Mouse (Mus musculus) lung, embryonic 15.5 days (tissue): ENCODE measurements at regions not wholly inside any gene's neighbourhood (a gene's known extent, or its start where the extent isn't known, plus 50 kb on each side); places are given as distances from the start of the nearest gene placed in this dataset.
A peak's percentile ranks its signal among the peaks of the same experiment; 100 is the strongest.
"Not testable (repeated sequence)": the region's sequence is repeated elsewhere in the genome, so short reads cannot be mapped to it uniquely, and the experiment has no call there.

Experiments
- ATAC-seq: fragments of 200-750 bp; cut with Nextera tagmentation; 2 replicates; pipeline ENCODE4 v1.8.0; 2017; ENCODE audit warnings: moderate number of reproducible peaks, borderline replicate concordance; ENCODE audit not compliant: low FRiP score, low TSS enrichment; ENCODE audit errors: extremely low read depth
- H3K27ac ChIP-seq: fragments of 300-500 bp; sonication (generic); 2 replicates; pipeline ENCODE4 v1.5.1; 2015; ENCODE audit warnings: moderate library complexity, mild to moderate bottlenecking, inconsistent platforms
- H3K27me3 ChIP-seq: fragments of 300-500 bp; sonication (generic); 2 replicates; pipeline ENCODE4 v1.6.1; 2015; ENCODE audit warnings: inconsistent platforms
- H3K36me3 ChIP-seq: fragments of 300-500 bp; sonication (generic); 2 replicates; pipeline ENCODE4 v1.6.1; 2015; ENCODE audit warnings: inconsistent platforms
- H3K4me1 ChIP-seq: fragments of 300-500 bp; sonication (generic); 2 replicates; pipeline ENCODE4 v1.6.1; 2015; ENCODE audit warnings: inconsistent platforms
- H3K4me2 ChIP-seq: fragments of 300-500 bp; sonication (generic); 2 replicates; pipeline ENCODE4 v1.6.1; 2015; ENCODE audit warnings: inconsistent platforms, mild to moderate bottlenecking, moderate library complexity
- H3K4me3 ChIP-seq: fragments of 300-500 bp; sonication (generic); 2 replicates; pipeline ENCODE4 v1.5.1; 2015; ENCODE audit warnings: mild to moderate bottlenecking, inconsistent platforms
- H3K9ac ChIP-seq: fragments of 300-500 bp; sonication (generic); 2 replicates; pipeline ENCODE4 v1.6.1; 2015; ENCODE audit warnings: inconsistent platforms
- H3K9me3 ChIP-seq: fragments of 300-500 bp; sonication (generic); 2 replicates; pipeline ENCODE4 v1.6.1; 2016; ENCODE audit warnings: inconsistent platforms
- WGBS: fragments of 180-500 bp; shearing (Covaris S2); methylation state at CpG from one replicate; pipeline ENCODE4 v1.1.7; 2015; 5-methylcytosine and 5-hydroxymethylcytosine counted together

- Histone ChIP-seq H3K4me1 (peaks cover 6% of the 10 kb centered on the region), H3K4me3 (no peak overlapping the region), H3K9me3 (no peaks in the 10 kb centered on the region), H3K27ac (no peak overlapping the region), H3K36me3 (no peaks in the 10 kb centered on the region), H3K27me3 (no peaks in the 10 kb centered on the region), H3K9ac (no peak overlapping the region), H3K4me2 (no peak overlapping the region)
- WGBS: 77% methylated on average over 5 of the region's 5 CpGs
- no peak for ATAC-seq
These were observed 170.0 kb downstream of the Opa1 start for GRCm38 (mm10) chr16:29749167-29749566.

- H3K36me3 ChIP-seq: no peaks in the 10 kb centered on the region
- H3K27me3 ChIP-seq: no peaks in the 10 kb centered on the region
- no peak overlapping the region for H3K4me2 ChIP-seq
- no peaks in the 10 kb centered on the region for H3K9me3 ChIP-seq
- no peak overlapping the region for H3K9ac ChIP-seq
- peaks cover 36% of the 10 kb centered on the region for H3K4me1 ChIP-seq
- peak; percentile 71; the same call in 1 of the 2 replicates for ATAC-seq
- 33% methylated on average over 8 of the region's 8 CpGs for WGBS
- H3K4me3 ChIP-seq: no peak overlapping the region
- no peak overlapping the region for H3K27ac ChIP-seq
These were observed 175.6 kb downstream of the Opa1 start for GRCm38 (mm10) chr16:29754579-29755199.

- H3K4me2 ChIP-seq: no peak overlapping the region
- H3K27me3 ChIP-seq: no peaks in the 10 kb centered on the region
- no peak for ATAC-seq
- H3K9me3 ChIP-seq: no peaks in the 10 kb centered on the region
- no peak overlapping the region for H3K4me3 ChIP-seq
- H3K36me3 ChIP-seq: no peaks in the 10 kb centered on the region
- peaks cover 66% of the 10 kb centered on the region for H3K4me1 ChIP-seq
- no peak overlapping the region for H3K9ac ChIP-seq
- H3K27ac ChIP-seq: no peak overlapping the region
- 27% methylated on average over 3 of the region's 3 CpGs for WGBS
These were observed 179.1 kb downstream of the Opa1 start for GRCm38 (mm10) chr16:29758246-29758645.

GRCm38 (mm10) chr16:29759416-29759815 is 180.3 kb downstream of the Opa1 start:
- peaks cover 61% of the 10 kb centered on the region for H3K4me1 ChIP-seq
- 83% methylated on average over 3 of the region's 3 CpGs for whole genome bisulfite sequencing
- H3K27ac ChIP-seq: no peak overlapping the region
- H3K4me3 ChIP-seq: no peak overlapping the region
- no peaks in the 10 kb centered on the region for H3K9me3 ChIP-seq
- H3K36me3 ChIP-seq: no peaks in the 10 kb centered on the region
- H3K9ac ChIP-seq: no peak overlapping the region
- no peaks in the 10 kb centered on the region for H3K27me3 ChIP-seq
- no peak overlapping the region for H3K4me2 ChIP-seq
- ATAC-seq: no peak

GRCm38 (mm10) chr16:29760627-29761026 is 181.5 kb downstream of the Opa1 start:
- ATAC-seq: no peak
- Histone ChIP-seq H3K9ac (no peak overlapping the region), H3K9me3 (0 out of 2 replicates have a peak, but pooled peaks cover 5% of the 10 kb centered on the region), H3K4me2 (no peak overlapping the region), H3K36me3 (no peaks in the 10 kb centered on the region), H3K4me1 (peaks cover 52% of the 10 kb centered on the region), H3K27ac (peak overlapping the region; percentile 77), H3K4me3 (no peak overlapping the region), H3K27me3 (no peaks in the 10 kb centered on the region)
- 90% methylated on average over 4 of the region's 4 CpGs for WGBS

GRCm38 (mm10) chr16:29761779-29762277 is 182.7 kb downstream of the Opa1 start:
- Histone ChIP-seq H3K4me2 (0 out of 2 replicates have a peak overlapping the region, but pooled peaks have one; percentile 0), H3K9ac (no peak overlapping the region), H3K4me1 (peaks cover 52% of the 10 kb centered on the region), H3K27me3 (no peaks in the 10 kb centered on the region), H3K36me3 (no peaks in the 10 kb centered on the region), H3K4me3 (no peak overlapping the region), H3K27ac (peak overlapping the region; percentile 77), H3K9me3 (0 out of 2 replicates have a peak, but pooled peaks cover 5% of the 10 kb centered on the region)
- 17% methylated on average over 6 of the region's 6 CpGs for WGBS
- ATAC-seq: peak; percentile 93

- WGBS: 94% methylated on average over 1 of the region's 1 CpGs
- Histone ChIP-seq H3K9ac (no peak overlapping the region), H3K36me3 (no peaks in the 10 kb centered on the region), H3K4me3 (no peak overlapping the region), H3K4me1 (peaks cover 33% of the 10 kb centered on the region), H3K27me3 (no peaks in the 10 kb centered on the region), H3K4me2 (no peak overlapping the region), H3K27ac (no peak overlapping the region), H3K9me3 (0 out of 2 replicates have a peak, but pooled peaks cover 5% of the 10 kb centered on the region)
- no peak for ATAC-seq
These were observed 185.2 kb downstream of the Opa1 start for GRCm38 (mm10) chr16:29764376-29764775.

GRCm38 (mm10) chr16:29765801-29766200 is 186.7 kb downstream of the Opa1 start:
- H3K4me2 ChIP-seq, H3K27ac ChIP-seq, H3K4me3 ChIP-seq, H3K9me3 ChIP-seq, H3K36me3 ChIP-seq, H3K9ac ChIP-seq, ATAC-seq, H3K27me3 ChIP-seq: not testable (repeated sequence)
- H3K4me1 ChIP-seq: peaks cover 22% of the 10 kb centered on the region
- WGBS: 95% methylated on average over 3 of the region's 3 CpGs

GRCm38 (mm10) chr16:29771320-29771719 is 192.2 kb downstream of the Opa1 start:
- Histone ChIP-seq H3K27ac (peak overlapping the region; percentile 47; the same call in 1 of the 2 replicates), H3K4me3 (no peak overlapping the region), H3K9ac (no peak overlapping the region), H3K4me2 (no peak overlapping the region), H3K9me3 (no peaks in the 10 kb centered on the region), H3K4me1 (peaks cover 43% of the 10 kb centered on the region), H3K27me3 (no peaks in the 10 kb centered on the region), H3K36me3 (no peaks in the 10 kb centered on the region)
- WGBS: 30% methylated on average over 4 of the region's 4 CpGs
- ATAC-seq: no peak

- no peaks in the 10 kb centered on the region for H3K9me3 ChIP-seq
- no peaks in the 10 kb centered on the region for H3K36me3 ChIP-seq
- no peaks in the 10 kb centered on the region for H3K27me3 ChIP-seq
- no peak for ATAC-seq
- H3K4me3 ChIP-seq: no peak overlapping the region
- H3K27ac ChIP-seq: peak overlapping the region; percentile 47
- 42% methylated on average over 13 of the region's 13 CpGs for WGBS
- H3K4me1 ChIP-seq: peaks cover 43% of the 10 kb centered on the region
- H3K9ac ChIP-seq: no peak overlapping the region
- H3K4me2 ChIP-seq: no peak overlapping the region
These were observed 192.8 kb downstream of the Opa1 start for GRCm38 (mm10) chr16:29771728-29772608.

GRCm38 (mm10) chr16:29772609-29772988 is 193.5 kb downstream of the Opa1 start:
- no peaks in the 10 kb centered on the region for H3K36me3 ChIP-seq
- H3K9ac ChIP-seq: no peak overlapping the region
- no peaks in the 10 kb centered on the region for H3K9me3 ChIP-seq
- 0 out of 2 replicates have a peak overlapping the region, but pooled peaks have one; percentile 1 for H3K27ac ChIP-seq
- H3K4me1 ChIP-seq: peaks cover 43% of the 10 kb centered on the region
- H3K27me3 ChIP-seq: no peaks in the 10 kb centered on the region
- WGBS: 59% methylated on average over 12 of the region's 12 CpGs
- no peak overlapping the region for H3K4me2 ChIP-seq
- ATAC-seq: no peak
- H3K4me3 ChIP-seq: no peak overlapping the region

- H3K4me2 ChIP-seq: no peak overlapping the region
- no peak overlapping the region for H3K9ac ChIP-seq
- H3K36me3 ChIP-seq: no peaks in the 10 kb centered on the region
- 85% methylated on average over 6 of the region's 6 CpGs for WGBS
- H3K27me3 ChIP-seq: no peaks in the 10 kb centered on the region
- no peaks in the 10 kb centered on the region for H3K9me3 ChIP-seq
- ATAC-seq: no peak
- H3K27ac ChIP-seq: 0 out of 2 replicates have a peak overlapping the region, but pooled peaks have one; percentile 1
- peaks cover 43% of the 10 kb centered on the region for H3K4me1 ChIP-seq
- H3K4me3 ChIP-seq: no peak overlapping the region
These were observed 193.9 kb downstream of the Opa1 start for GRCm38 (mm10) chr16:29773056-29773455.
